Mouse (Mus musculus) heart, adult 8-10 months (tissue): ENCODE data around the gene Dvl2. TPM values are rescaled to one million over a fixed set of nuclear protein-coding genes. Genes with fewer than 3 reads are reported as not detected.
"Not testable (repeated sequence)": the region's sequence is repeated elsewhere in the genome, so short reads cannot be mapped to it uniquely, and the experiment has no call there.

Source experiments
- DNase-seq: peaks from one replicate; pipeline ENCODE4 v3.0.0; 2022; ENCODE audit warnings: low spot score
- total RNA-seq, 4 experiments: library from RNA; stranded (reverse); gene quantifications; 2 replicates each; pipeline ENCODE4 v1.2.4; 2022

Gene Dvl2
- 1 to 10 TPM; 4.0 to 6.4 (median 5.1) TPM for total RNA-seq

DNA sequence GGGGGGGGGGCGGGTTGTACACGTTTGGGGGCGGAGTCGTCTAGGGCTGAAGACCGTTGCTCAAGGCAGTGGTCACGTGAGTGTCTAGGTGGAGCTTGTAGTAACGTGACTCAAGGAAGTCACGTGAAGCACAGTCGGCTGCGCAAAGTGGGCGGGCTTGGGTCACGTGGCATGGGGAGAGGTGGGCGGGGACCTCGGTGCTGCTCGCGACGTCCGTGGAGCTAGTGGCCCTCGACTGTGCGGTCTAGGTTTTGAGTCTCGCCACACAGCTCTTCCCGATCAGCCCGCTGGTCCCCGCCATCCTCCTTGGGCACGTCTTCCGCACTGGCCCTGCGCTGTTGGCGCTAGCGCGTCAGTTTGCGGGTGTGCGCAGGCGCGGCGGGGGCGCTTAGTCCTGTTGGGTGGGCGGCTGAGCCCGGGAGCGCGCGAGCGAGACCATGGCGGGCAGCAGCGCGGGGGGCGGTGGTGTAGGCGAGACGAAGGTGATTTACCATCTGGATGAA lies at the start of gene Dvl2:
Gene Dvl2 (plus strand): TSS at position 200 of the 503 bp plus-strand sequence.
- peak; percentile 91 for DNase-seq

GRCm38 (mm10) chr11:69950807-69951459 lies 49.5 kb upstream of the Dvl2 start:
- DNase-seq: no peak

GRCm38 (mm10) chr11:69952274-69952673 lies 48.1 kb upstream of the Dvl2 start:
- DNase-seq: no peak

- no peak for DNase-seq
Measured at GRCm38 (mm10) chr11:69953267-69953915, 47.0 kb upstream of the Dvl2 start.

DNA sequence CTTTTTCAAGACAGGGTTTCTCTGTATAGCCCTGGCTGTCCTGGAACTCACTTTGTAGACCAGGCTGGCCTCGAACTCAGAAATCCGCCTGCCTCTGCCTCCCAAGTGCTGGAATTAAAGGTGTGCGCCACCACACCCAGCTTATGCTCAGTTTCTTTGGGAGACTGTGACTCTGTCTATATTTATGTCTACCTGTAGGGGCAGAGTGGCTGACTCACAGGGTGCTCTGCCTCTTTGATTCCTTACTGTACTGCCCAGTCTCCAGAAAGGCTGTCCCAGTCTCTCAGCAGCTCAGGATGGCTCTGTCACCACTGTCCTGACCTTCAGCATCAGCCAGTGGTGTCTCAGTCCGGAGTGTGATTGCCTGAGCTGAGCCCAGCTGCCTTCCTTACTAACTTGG lies 44.8 kb upstream of the Dvl2 start:
- not testable (repeated sequence) for DNase-seq

DNA sequence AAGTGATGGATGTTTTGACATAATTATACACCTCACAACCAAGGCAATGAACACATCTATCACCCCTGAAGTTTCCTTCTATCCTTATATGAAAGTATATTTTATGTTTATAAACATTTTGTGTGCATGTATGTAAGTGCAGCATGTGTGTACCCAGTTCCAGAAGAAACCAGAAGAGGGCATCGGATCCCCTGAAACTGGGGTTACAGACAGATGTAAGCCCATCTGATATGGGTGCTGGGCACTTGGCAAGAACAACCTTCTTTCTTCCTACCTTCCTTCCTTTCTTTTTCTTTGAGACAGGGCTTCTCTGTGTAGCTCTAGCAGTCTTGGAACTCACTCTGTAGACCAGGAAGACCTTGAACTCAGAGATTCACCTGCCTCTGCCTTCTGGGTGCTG lies 44.2 kb upstream of the Dvl2 start:
- DNase-seq: no peak

GRCm38 (mm10) chr11:69960616-69961015 lies 39.8 kb upstream of the Dvl2 start:
- no peak for DNase-seq

DNA sequence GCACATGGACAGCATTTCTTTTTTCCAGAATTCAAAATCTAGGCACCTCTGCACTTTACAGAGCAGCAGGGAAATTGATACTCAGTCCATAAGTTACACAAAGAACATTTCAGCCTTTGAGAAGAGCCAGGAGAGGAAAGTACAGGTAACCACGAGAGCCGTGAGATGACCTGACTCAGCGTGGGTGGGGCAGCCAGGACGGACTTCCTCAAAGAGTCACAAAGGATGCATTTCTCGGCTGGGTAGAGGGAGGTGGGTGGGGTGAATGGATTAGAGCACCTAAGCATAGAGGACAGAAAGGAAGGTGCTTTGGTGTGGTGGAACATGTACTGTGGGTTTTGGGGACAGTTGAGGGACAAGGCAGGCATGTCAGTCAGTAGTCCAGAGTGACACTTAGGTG lies 38.6 kb upstream of the Dvl2 start:
- no peak for DNase-seq

GRCm38 (mm10) chr11:69964650-69965270 lies 35.6 kb upstream of the Dvl2 start, which contains the start of gene Cldn7:
Gene Cldn7, plus strand, starts transcription at chr11:69964779.
- no peak for DNase-seq

DNA sequence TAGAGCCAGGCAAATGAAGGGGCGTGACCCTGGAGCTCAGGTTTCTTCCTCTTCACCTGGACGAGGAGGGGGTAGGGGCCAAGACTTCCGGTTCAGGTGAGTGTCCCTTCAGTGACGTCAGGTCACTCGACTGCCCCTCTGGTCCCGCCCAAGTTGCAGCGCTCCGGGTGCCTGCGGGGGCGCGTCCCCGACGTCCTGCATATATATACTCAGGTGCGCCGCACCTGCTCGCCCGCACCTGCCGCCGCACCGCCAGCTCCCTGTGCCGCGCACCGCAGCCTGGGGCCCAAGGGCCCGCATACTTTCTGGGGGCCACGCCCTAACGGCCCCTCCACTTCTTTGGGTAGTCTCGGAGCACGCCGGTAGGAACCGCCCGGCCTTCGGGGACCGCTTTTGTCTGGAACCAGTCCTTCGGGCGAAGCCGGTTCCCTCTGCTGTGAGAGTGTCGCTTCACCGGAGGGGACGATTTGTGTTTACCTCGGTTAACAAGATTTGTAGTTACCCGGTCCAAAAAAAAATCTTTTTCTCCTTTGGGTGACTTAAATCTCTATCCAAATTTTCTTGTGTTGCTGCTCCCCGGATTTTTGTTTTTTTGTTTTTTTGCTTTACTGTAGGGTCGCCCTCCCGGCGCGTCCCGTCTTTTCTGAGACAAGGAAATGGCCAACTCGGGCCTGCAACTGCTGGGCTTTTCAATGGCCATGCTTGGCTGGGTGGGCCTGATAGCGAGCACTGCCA lies 35.0 kb upstream of the Dvl2 start:
- no peak for DNase-seq

DNA sequence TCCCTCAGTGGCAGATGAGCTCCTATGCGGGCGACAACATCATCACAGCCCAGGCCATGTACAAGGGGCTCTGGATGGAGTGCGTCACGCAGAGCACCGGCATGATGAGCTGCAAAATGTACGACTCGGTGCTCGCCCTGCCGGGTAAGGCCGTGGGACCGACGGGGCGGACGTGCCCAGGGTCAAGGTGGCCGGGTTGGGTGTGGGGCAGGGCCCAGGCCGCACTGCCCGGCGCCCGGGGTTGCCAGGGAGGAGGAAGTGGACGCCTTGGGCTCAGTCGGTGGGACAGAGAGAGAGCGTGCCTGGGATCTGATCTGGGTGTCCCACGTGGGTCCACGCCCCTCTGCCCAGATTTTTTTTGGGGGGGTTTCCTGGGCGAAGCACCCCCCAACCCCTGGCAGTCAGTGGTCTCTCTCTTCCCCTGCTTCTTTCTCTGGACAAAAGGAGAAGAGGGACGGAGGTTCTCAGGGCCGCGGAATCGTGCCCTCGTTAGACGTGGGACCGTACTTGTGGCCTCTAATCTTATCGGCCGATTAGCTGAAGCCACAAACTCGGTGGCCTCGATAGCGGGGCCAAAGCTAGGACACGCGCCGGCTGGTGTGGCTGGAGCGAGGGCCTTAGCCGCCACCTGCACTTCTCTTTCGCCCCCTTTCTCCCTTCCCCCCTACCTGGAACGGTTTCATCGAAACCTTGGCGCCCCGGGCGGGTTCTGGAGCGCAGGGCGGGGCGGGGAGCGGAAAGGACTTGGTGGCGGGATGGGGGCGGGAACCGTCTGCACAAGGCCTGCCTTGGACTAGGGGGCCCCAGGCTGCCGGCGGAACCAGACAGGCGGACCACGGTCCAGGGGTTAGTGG lies 34.2 kb upstream of the Dvl2 start:
- DNase-seq: no peak

DNA sequence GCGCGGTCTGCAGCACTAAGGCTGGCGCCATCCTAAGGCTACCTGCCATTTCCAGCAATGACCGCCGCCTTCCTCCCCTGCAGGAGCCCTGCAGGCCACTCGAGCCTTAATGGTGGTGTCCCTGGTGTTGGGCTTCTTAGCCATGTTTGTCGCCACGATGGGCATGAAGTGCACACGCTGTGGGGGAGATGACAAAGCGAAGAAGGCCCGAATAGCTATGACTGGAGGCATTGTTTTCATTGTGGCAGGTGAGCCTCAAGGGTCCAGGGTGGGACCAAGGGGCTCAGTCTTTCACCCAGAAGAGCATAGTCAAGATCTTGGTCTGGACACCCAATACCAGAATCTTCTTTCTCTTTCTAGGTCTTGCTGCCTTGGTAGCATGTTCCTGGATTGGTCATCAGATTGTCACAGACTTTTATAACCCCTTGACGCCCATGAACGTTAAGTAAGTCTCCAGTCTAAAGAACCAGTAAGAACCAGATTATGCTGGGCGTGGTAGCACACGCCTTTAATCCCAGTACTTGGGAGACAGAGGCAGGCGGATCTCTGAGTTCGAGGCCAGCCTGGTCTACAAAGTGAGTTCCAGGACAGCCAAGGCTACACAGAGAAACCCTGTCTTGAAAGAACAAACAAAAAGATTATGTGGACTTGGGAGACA lies 33.4 kb upstream of the Dvl2 start:
- no peak for DNase-seq

DNA sequence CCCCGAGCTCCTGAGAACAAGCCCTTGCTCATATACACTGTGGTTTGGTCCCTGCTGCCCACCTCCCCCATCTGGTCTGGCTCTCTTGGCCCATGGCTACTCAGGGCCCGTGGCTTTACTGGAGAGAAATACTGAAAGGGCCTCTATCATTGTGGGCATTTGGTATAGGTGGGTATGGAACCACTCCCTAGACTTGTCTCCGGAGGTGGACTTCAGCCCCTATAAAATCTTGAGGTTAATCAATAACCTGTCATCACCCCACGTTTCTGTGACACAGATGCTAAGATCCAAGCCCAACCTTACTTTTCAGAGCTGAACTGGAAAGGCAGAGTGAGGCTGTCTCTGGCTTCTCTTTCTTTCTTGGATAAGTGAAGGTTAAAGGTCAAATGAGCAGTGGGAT lies 31.6 kb upstream of the Dvl2 start:
- no peak for DNase-seq

- no peak for DNase-seq
Measured at GRCm38 (mm10) chr11:69970222-69970621, 30.2 kb upstream of the Dvl2 start.

- no peak for DNase-seq
Measured at GRCm38 (mm10) chr11:69970775-69971174, 29.6 kb upstream of the Dvl2 start.

- no peak for DNase-seq
Measured at GRCm38 (mm10) chr11:69974907-69975306, 25.5 kb upstream of the Dvl2 start.

DNA sequence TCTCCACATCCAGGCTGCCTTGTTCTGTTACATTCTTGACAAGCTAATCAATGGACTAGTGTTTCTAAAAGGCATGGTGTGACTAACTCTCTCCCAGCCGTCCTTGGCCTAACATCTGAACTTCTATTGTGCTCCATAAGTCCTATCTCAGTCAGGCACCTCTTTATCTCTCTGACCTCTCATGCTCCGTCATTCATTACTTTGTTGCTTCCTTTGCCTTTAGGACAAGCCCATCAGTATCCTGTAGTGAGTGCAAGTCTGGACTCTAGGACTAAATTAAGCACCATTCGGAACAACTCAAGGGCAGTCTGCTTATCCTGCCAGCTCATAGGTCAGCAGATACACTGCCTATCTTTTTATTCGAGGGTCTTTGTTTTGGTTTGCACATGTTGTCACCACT lies 24.1 kb upstream of the Dvl2 start:
- DNase-seq: no peak

DNA sequence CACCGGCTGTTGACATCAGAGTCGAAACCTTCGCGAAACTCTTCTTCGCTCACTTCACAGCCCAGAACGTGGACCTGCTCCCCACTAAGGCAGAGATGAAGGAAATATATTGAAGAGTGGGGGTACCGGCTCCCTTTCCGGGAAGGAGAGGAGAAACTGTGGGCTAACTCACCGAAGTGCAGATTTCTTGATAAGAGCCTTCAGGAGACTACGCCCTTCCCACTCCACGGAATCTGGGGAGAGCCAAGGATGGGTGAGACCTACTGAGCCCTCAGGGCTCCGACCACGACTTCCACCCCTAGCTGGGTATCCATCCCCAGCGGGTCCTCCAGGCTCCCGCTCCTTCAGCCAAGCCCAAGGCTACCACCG lies 20.6 kb upstream of the Dvl2 start:
- DNase-seq: no peak

- peak; percentile 99 for DNase-seq
Measured at GRCm38 (mm10) chr11:69980196-69981140, 19.9 kb upstream of the Dvl2 start.
